Mouse (Mus musculus) urinary bladder, postnatal 4 days (tissue): Measurements from ENCODE around the gene Syne3.

Experiments
- DNase-seq, 2 experiments: peaks; one replicate each; pipeline ENCODE4 v3.0.0; 2021 to 2022; ENCODE audit warnings: low spot score in 2 of 2

The Syne3 gene

GRCm38 (mm10) chr12:104924546-104924945 lies 85.1 kb downstream of the Syne3 start:
- no peak for DNase-seq

GRCm38 (mm10) chr12:104923948-104924388 lies 85.6 kb downstream of the Syne3 start:
- no peak for DNase-seq

- DNase-seq: no peak
These were observed 87.0 kb downstream of the Syne3 start for GRCm38 (mm10) chr12:104922647-104923046.

- DNase-seq: no peak
These were observed 88.5 kb downstream of the Syne3 start for GRCm38 (mm10) chr12:104921071-104921470.

GRCm38 (mm10) chr12:104919247-104919646 lies 90.4 kb downstream of the Syne3 start:
- no peak for DNase-seq

- DNase-seq: no peak
These were observed 91.7 kb downstream of the Syne3 start for GRCm38 (mm10) chr12:104917927-104918326.

GRCm38 (mm10) chr12:104917297-104917696 lies 92.3 kb downstream of the Syne3 start:
- no peak for DNase-seq

- no peak for DNase-seq
These were observed 92.8 kb downstream of the Syne3 start for GRCm38 (mm10) chr12:104916776-104917175.

GRCm38 (mm10) chr12:104915681-104916080 lies 93.9 kb downstream of the Syne3 start:
- DNase-seq: no peak

GRCm38 (mm10) chr12:104912990-104913389 lies 96.6 kb downstream of the Syne3 start:
- no peak for DNase-seq

- no peak for DNase-seq
These were observed 97.2 kb downstream of the Syne3 start for GRCm38 (mm10) chr12:104912281-104912933.

- no peak for DNase-seq
These were observed 99.9 kb downstream of the Syne3 start for GRCm38 (mm10) chr12:104909750-104910149.

GRCm38 (mm10) chr12:104908986-104909385 lies 100.6 kb downstream of the Syne3 start:
- DNase-seq: no peak

GRCm38 (mm10) chr12:104908024-104908781 lies 101.4 kb downstream of the Syne3 start:
- no peak for DNase-seq

- no peak for DNase-seq
These were observed 102.5 kb downstream of the Syne3 start for GRCm38 (mm10) chr12:104907133-104907532.

GRCm38 (mm10) chr12:104904138-104904537 lies 105.5 kb downstream of the Syne3 start:
- no peak for DNase-seq

- no peak for DNase-seq
These were observed 107.1 kb downstream of the Syne3 start for GRCm38 (mm10) chr12:104902392-104903053.

- DNase-seq: no peak
These were observed 108.3 kb downstream of the Syne3 start for GRCm38 (mm10) chr12:104901320-104901719.

- DNase-seq: no peak
These were observed 109.8 kb downstream of the Syne3 start for GRCm38 (mm10) chr12:104899835-104900234.

GRCm38 (mm10) chr12:104899161-104899560 lies 110.4 kb downstream of the Syne3 start:
- no peak for DNase-seq

GRCm38 (mm10) chr12:104898718-104899117 lies 110.9 kb downstream of the Syne3 start:
- no peak for DNase-seq

- no peak for DNase-seq
These were observed 112.5 kb downstream of the Syne3 start for GRCm38 (mm10) chr12:104897051-104897618.
